Mouse (Mus musculus) spleen, adult 2 months (tissue): Measurements from ENCODE around the gene Med10.

Source experiments
- CTCF ChIP-seq: fragments of 200-500 bp; IDR thresholded peaks from 2 replicates; pipeline ENCODE4 v1.5.1; 2011; ENCODE audit warnings: mild to moderate bottlenecking, inconsistent platforms; ENCODE audit not compliant: insufficient read depth, insufficient read length, insufficient replicate concordance; ENCODE audit errors: extremely low read depth
- POLR2A ChIP-seq: fragments of 200-500 bp; IDR thresholded peaks from 2 replicates; pipeline ENCODE4 v1.6.1; 2011; ENCODE audit warnings: low read depth, low read length, inconsistent platforms

DNA sequence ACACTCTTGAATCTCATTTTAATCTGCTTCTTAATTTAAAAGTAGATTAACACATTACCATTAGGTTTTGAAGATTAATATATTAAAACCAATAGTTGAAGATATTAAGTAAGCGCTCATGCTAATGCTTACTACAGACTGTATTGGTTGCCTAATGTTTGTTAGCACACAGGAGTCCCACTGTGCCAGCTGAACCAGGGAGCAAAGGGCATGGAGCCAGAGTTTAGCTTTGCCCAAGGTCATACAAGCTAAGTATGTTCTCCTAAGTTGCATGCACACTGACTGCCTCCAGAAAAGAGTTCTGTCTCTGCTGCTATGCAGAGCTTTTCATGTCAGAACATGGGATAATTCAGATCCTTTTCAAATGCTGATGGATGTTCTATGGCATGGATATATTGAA is 53.7 kb downstream of the Med10 start:
- TF ChIP-seq CTCF: no peak
- no peak for TF ChIP-seq POLR2A
